In genomic region chr4:99342521-99342965, GRCm38 (mm10) we compare ENCODE assay signal across 9 mouse cellular contexts. TPM values are rescaled to one million over a fixed set of nuclear protein-coding genes. Genes with fewer than 3 reads are reported as not detected.
A peak's percentile ranks its signal among the peaks of the same experiment; 100 is the strongest.
DNase-seq lines count a peak whose midpoint lies in the region; ATAC-seq and TF ChIP-seq lines count a peak whose summit lies in the region.
"Had no signal": no experiment of that assay in that cellular context is flagged by ENCODE, and none has a peak within 500 bp of the region (broad histone marks: within the 10 kb centered on the region; RNA-seq: fewer than 3 reads in every experiment).

No protein-coding gene starts in this region.

- intact Hi-C loops in gastrocnemius, adult 2 months (cut with DNase I): no loop called here
- intact Hi-C loops in gastrocnemius, postnatal 14 days (cut with DNase I; ENCODE audit: low total_unique reads): no loop called here

- H3K27me3 ChIP-seq in midbrain, embryonic 10.5 days (ENCODE audit: low read depth, poor library complexity, severe bottlenecking): peaks cover 11% of the 10 kb centered on the region
- 0 out of 2 replicates have a peak, but pooled peaks cover 9% of the 10 kb centered on the region for H3K27me3 ChIP-seq in midbrain, embryonic 13.5 days
- H3K27me3 ChIP-seq in embryonic facial prominence, embryonic 11.5 days (ENCODE audit: control insufficient read depth, insufficient read depth, low read length): no peaks in the 10 kb centered on the region
- no peaks in the 10 kb centered on the region; the same call in 1 of the 2 replicates for H3K27me3 ChIP-seq in midbrain, postnatal 0 days (ENCODE audit: insufficient read depth, low read length)

- peaks cover 11% of the 10 kb centered on the region; the same call in 1 of the 2 replicates for H3K4me1 ChIP-seq in midbrain, embryonic 10.5 days
- H3K4me1 ChIP-seq in midbrain, embryonic 13.5 days (replicated peaks): no peaks in the 10 kb centered on the region
- H3K4me1 ChIP-seq in embryonic facial prominence, embryonic 11.5 days (ENCODE audit: control insufficient read depth, insufficient read depth, low read length): no peaks in the 10 kb centered on the region
- H3K4me1 ChIP-seq in midbrain, postnatal 0 days (ENCODE audit: insufficient read depth, low read length): no peaks in the 10 kb centered on the region

- WGBS in midbrain, embryonic 10.5 days: 48% methylated on average over 4 of the region's 4 CpGs
- 46% methylated on average over 4 of the region's 4 CpGs for WGBS in midbrain, embryonic 13.5 days
- 22% methylated on average over 4 of the region's 4 CpGs for WGBS in embryonic facial prominence, embryonic 11.5 days
- WGBS in midbrain, postnatal 0 days: 46% methylated on average over 4 of the region's 4 CpGs

- no peaks in the 10 kb centered on the region for H3K9me3 ChIP-seq in midbrain, embryonic 10.5 days (replicated peaks)
- H3K9me3 ChIP-seq in midbrain, embryonic 13.5 days: no peaks in the 10 kb centered on the region
- H3K9me3 ChIP-seq in embryonic facial prominence, embryonic 11.5 days (replicated peaks; ENCODE audit: control insufficient read depth, low read length): no peaks in the 10 kb centered on the region
- H3K9me3 ChIP-seq in midbrain, postnatal 0 days (ENCODE audit: low read length): no peaks in the 10 kb centered on the region

- H3K4me3 ChIP-seq in gastrocnemius, adult 2 months: no peak overlapping the region
- H3K4me3 ChIP-seq in midbrain, embryonic 10.5 days: no peak overlapping the region
- no peak overlapping the region for H3K4me3 ChIP-seq in midbrain, embryonic 13.5 days (replicated peaks)
- H3K4me3 ChIP-seq in embryonic facial prominence, embryonic 11.5 days (ENCODE audit: low read depth, low read length): no peak overlapping the region
- no peak overlapping the region for H3K4me3 ChIP-seq in midbrain, postnatal 0 days (ENCODE audit: low read depth, low read length)

- no peak for DNase-seq in gastrocnemius, adult 2 months
- no peak for DNase-seq in gastrocnemius, postnatal 14 days
- peak; percentile 26 for DNase-seq in midbrain, embryonic 10.5 days (ENCODE audit: low spot score)
- DNase-seq in embryonic facial prominence, embryonic 11.5 days (ENCODE audit: low spot score): peak; percentile 55
- DNase-seq in midbrain, postnatal 0 days (ENCODE audit: low spot score): no peak
- DNase-seq in thymus, adult 18-20 months: no peak
- no peak for DNase-seq in MN1 (ENCODE audit: low spot score)

- no peak for ATAC-seq in midbrain, embryonic 13.5 days
- ATAC-seq in embryonic facial prominence, embryonic 11.5 days (replicated peaks; ENCODE audit: insufficient number of reproducible peaks, low FRiP score, low TSS enrichment, low read depth): peak; percentile 65; the same call in 1 of the 2 replicates
- ATAC-seq in midbrain, postnatal 0 days (ENCODE audit: low FRiP score): no peak

- no peak overlapping the region for H3K4me2 ChIP-seq in midbrain, embryonic 13.5 days (replicated peaks)
- H3K4me2 ChIP-seq in embryonic facial prominence, embryonic 11.5 days (ENCODE audit: low read depth, low read length): no peak overlapping the region
- no peak overlapping the region for H3K4me2 ChIP-seq in midbrain, postnatal 0 days (ENCODE audit: low read depth, low read length, poor library complexity, severe bottlenecking)

- TF ChIP-seq CTCF in gastrocnemius, adult 2 months (IDR thresholded peaks at IDR 0.05): peak; percentile 42
- TF ChIP-seq CTCF in midbrain, postnatal 0 days (IDR thresholded peaks at IDR 0.05): peak; percentile 47; the same call in 1 of the 2 replicates

- H3K36me3 ChIP-seq in midbrain, embryonic 10.5 days: no peaks in the 10 kb centered on the region
- H3K36me3 ChIP-seq in midbrain, embryonic 13.5 days: no peaks in the 10 kb centered on the region
- no peaks in the 10 kb centered on the region for H3K36me3 ChIP-seq in embryonic facial prominence, embryonic 11.5 days (replicated peaks; ENCODE audit: control insufficient read depth, insufficient read depth, low read depth, low read length)
- H3K36me3 ChIP-seq in midbrain, postnatal 0 days (ENCODE audit: insufficient read depth, low read length): no peaks in the 10 kb centered on the region

- H3K9ac ChIP-seq in midbrain, embryonic 13.5 days (replicated peaks): no peak overlapping the region
- H3K9ac ChIP-seq in embryonic facial prominence, embryonic 11.5 days (replicated peaks; ENCODE audit: low read length): no peak overlapping the region
- no peak overlapping the region for H3K9ac ChIP-seq in midbrain, postnatal 0 days (replicated peaks; ENCODE audit: low read length, poor library complexity, severe bottlenecking)

- H3K27ac ChIP-seq in gastrocnemius, adult 2 months: no peak overlapping the region
- H3K27ac ChIP-seq in midbrain, embryonic 10.5 days (replicated peaks): no peak overlapping the region
- no peak overlapping the region for H3K27ac ChIP-seq in midbrain, embryonic 13.5 days
- H3K27ac ChIP-seq in embryonic facial prominence, embryonic 11.5 days (replicated peaks; ENCODE audit: low read depth, low read length): no peak overlapping the region
- no peak overlapping the region for H3K27ac ChIP-seq in midbrain, postnatal 0 days (ENCODE audit: low read depth, low read length)

RNA-seq across cellular contexts. Expression of gene Gm12689, which starts 46.8 kb away (rescaled TPM):
- total RNA-seq in gastrocnemius, adult 2 months (2021): under 1 TPM; 0.33 to 0.36 TPM
- not detected for total RNA-seq in gastrocnemius, postnatal 14 days (2021)
- not detected in 2 replicates for polyA plus RNA-seq in midbrain, embryonic 10.5 days (2016; fragmentation: Nextera tagmentation; extraction: Ambion mirVana)
- polyA plus RNA-seq in midbrain, embryonic 13.5 days (2015; fragmentation: Nextera tagmentation; extraction: Ambion mirVana): 0.19 and 0.46 TPM in 2 replicates
- polyA plus RNA-seq in embryonic facial prominence, embryonic 11.5 days (2014; fragmentation: Nextera tagmentation; extraction: Ambion mirVana): 0.31 TPM in 1 of 2 replicates, not detected in the other
- total RNA-seq in midbrain, postnatal 0 days (2014; rRNA removed): not detected in 2 replicates
- 0.20 and 0.37 TPM in 2 replicates for polyA plus RNA-seq in midbrain, postnatal 0 days (2015; fragmentation: Nextera tagmentation; extraction: Ambion mirVana)
- total RNA-seq: heart, postnatal 10 days had no signal

Comparison
In these comparisons a context has a peak if more than half of its experiments do, and no peak if none do; other contexts are left out.
1. DNase-seq: peak in midbrain, embryonic 10.5 days (single experiment) and embryonic facial prominence, embryonic 11.5 days (single experiment); none in gastrocnemius, adult 2 months (single experiment), gastrocnemius, postnatal 14 days (single experiment), midbrain, postnatal 0 days (single experiment), thymus, adult 18-20 months (0 of 2) and MN1 (single experiment).